Mouse (Mus musculus): Measurements from ENCODE around the gene Gm20716. TPM values are rescaled to one million over a fixed set of nuclear protein-coding genes. Genes with fewer than 3 reads are reported as not detected.

Gene Gm20716
- polyA plus RNA-seq, 1 experiment: 21.9 TPM

- no peak for TF ChIP-seq POLR2A (IDR thresholded peaks at IDR 0.05; ENCODE audit: borderline replicate concordance, extremely low read depth, insufficient read depth, insufficient read length, poor library complexity, severe bottlenecking)
- TF ChIP-seq CTCF (IDR thresholded peaks at IDR 0.05; ENCODE audit: borderline replicate concordance, extremely low read depth, insufficient read depth, insufficient read length): peak; percentile 90
- peak; percentile 91 for DNase-seq (ENCODE audit: low read depth)
Measured at GRCm38 (mm10) chr2:168250270-168250669, 20.1 kb upstream of the Gm20716 start.

- TF ChIP-seq CTCF (IDR thresholded peaks at IDR 0.05; ENCODE audit: borderline replicate concordance, extremely low read depth, insufficient read depth, insufficient read length) (peak; percentile 55), POLR2A (IDR thresholded peaks at IDR 0.05; ENCODE audit: borderline replicate concordance, extremely low read depth, insufficient read depth, insufficient read length, poor library complexity, severe bottlenecking) (no peak)
- DNase-seq (ENCODE audit: low read depth): peak; percentile 90
Measured at GRCm38 (mm10) chr2:168248856-168249245, 18.7 kb upstream of the Gm20716 start.

- no peak for TF ChIP-seq CTCF (IDR thresholded peaks at IDR 0.05; ENCODE audit: borderline replicate concordance, extremely low read depth, insufficient read depth, insufficient read length)
- DNase-seq (ENCODE audit: low read depth): peak; percentile 95
Measured at GRCm38 (mm10) chr2:168248167-168248855, 18.1 kb upstream of the Gm20716 start.

- DNase-seq (ENCODE audit: low read depth): peak; percentile 47
Measured at GRCm38 (mm10) chr2:168245571-168245970, 15.4 kb upstream of the Gm20716 start.

GRCm38 (mm10) chr2:168243278-168243677 lies 13.1 kb upstream of the Gm20716 start:
- no peak for DNase-seq (ENCODE audit: low read depth)
- TF ChIP-seq POLR2A (IDR thresholded peaks at IDR 0.05; ENCODE audit: borderline replicate concordance, extremely low read depth, insufficient read depth, insufficient read length, poor library complexity, severe bottlenecking) (no peak), CTCF (IDR thresholded peaks at IDR 0.05; ENCODE audit: borderline replicate concordance, extremely low read depth, insufficient read depth, insufficient read length) (no peak)

More at GRCm38 (mm10) chr2:168245571-168245970, 15.4 kb upstream of the Gm20716 start:
- TF ChIP-seq CTCF (IDR thresholded peaks at IDR 0.05; ENCODE audit: borderline replicate concordance, extremely low read depth, insufficient read depth, insufficient read length) (no peak), POLR2A (IDR thresholded peaks at IDR 0.05; ENCODE audit: borderline replicate concordance, extremely low read depth, insufficient read depth, insufficient read length, poor library complexity, severe bottlenecking) (no peak)

GRCm38 (mm10) chr2:168242841-168243240 lies 12.7 kb upstream of the Gm20716 start:
- TF ChIP-seq CTCF (IDR thresholded peaks at IDR 0.05; ENCODE audit: borderline replicate concordance, extremely low read depth, insufficient read depth, insufficient read length): no peak
- TF ChIP-seq POLR2A (IDR thresholded peaks at IDR 0.05; ENCODE audit: borderline replicate concordance, extremely low read depth, insufficient read depth, insufficient read length, poor library complexity, severe bottlenecking): no peak

GRCm38 (mm10) chr2:168238335-168238734 lies 8.2 kb upstream of the Gm20716 start:
- TF ChIP-seq POLR2A (IDR thresholded peaks at IDR 0.05; ENCODE audit: borderline replicate concordance, extremely low read depth, insufficient read depth, insufficient read length, poor library complexity, severe bottlenecking) (no peak), CTCF (IDR thresholded peaks at IDR 0.05; ENCODE audit: borderline replicate concordance, extremely low read depth, insufficient read depth, insufficient read length) (no peak)
- no peak for DNase-seq (ENCODE audit: low read depth)

More at GRCm38 (mm10) chr2:168242841-168243240, 12.7 kb upstream of the Gm20716 start:
- DNase-seq (ENCODE audit: low read depth): no peak

- DNase-seq (ENCODE audit: low read depth): no peak
- TF ChIP-seq POLR2A (IDR thresholded peaks at IDR 0.05; ENCODE audit: borderline replicate concordance, extremely low read depth, insufficient read depth, insufficient read length, poor library complexity, severe bottlenecking) (no peak), CTCF (IDR thresholded peaks at IDR 0.05; ENCODE audit: borderline replicate concordance, extremely low read depth, insufficient read depth, insufficient read length) (no peak)
Measured at GRCm38 (mm10) chr2:168233286-168233685, 3.1 kb upstream of the Gm20716 start.

GRCm38 (mm10) chr2:168231471-168231829 lies 1.3 kb upstream of the Gm20716 start:
- DNase-seq (ENCODE audit: low read depth): no peak
- TF ChIP-seq POLR2A (IDR thresholded peaks at IDR 0.05; ENCODE audit: borderline replicate concordance, extremely low read depth, insufficient read depth, insufficient read length, poor library complexity, severe bottlenecking) (no peak), CTCF (IDR thresholded peaks at IDR 0.05; ENCODE audit: borderline replicate concordance, extremely low read depth, insufficient read depth, insufficient read length) (no peak)

- peak; percentile 15 for DNase-seq (ENCODE audit: low read depth)
- TF ChIP-seq POLR2A (IDR thresholded peaks at IDR 0.05; ENCODE audit: borderline replicate concordance, extremely low read depth, insufficient read depth, insufficient read length, poor library complexity, severe bottlenecking) (no peak), CTCF (IDR thresholded peaks at IDR 0.05; ENCODE audit: borderline replicate concordance, extremely low read depth, insufficient read depth, insufficient read length) (no peak)
Measured at GRCm38 (mm10) chr2:168230773-168231470, 758 bp upstream of the Gm20716 start.

- TF ChIP-seq POLR2A (IDR thresholded peaks at IDR 0.05; ENCODE audit: borderline replicate concordance, extremely low read depth, insufficient read depth, insufficient read length, poor library complexity, severe bottlenecking) (no peak), CTCF (IDR thresholded peaks at IDR 0.05; ENCODE audit: borderline replicate concordance, extremely low read depth, insufficient read depth, insufficient read length) (no peak)
- no peak for DNase-seq (ENCODE audit: low read depth)
Measured at GRCm38 (mm10) chr2:168229116-168230025, 793 bp downstream of the Gm20716 start.

Measured in brain, embryonic 14.5 days (tissue).